Mouse (Mus musculus) neural tube, embryonic 11.5 days (tissue): ENCODE data around the gene Etv1. TPM values are rescaled to one million over a fixed set of nuclear protein-coding genes. Genes with fewer than 3 reads are reported as not detected.
A peak's percentile ranks its signal among the peaks of the same experiment; 100 is the strongest.
"Not testable (repeated sequence)": the region's sequence is repeated elsewhere in the genome, so short reads cannot be mapped to it uniquely, and the experiment has no call there.

Source experiments
- ATAC-seq: fragments of 200-750 bp; cut with Nextera tagmentation; 2 replicates; pipeline ENCODE4 v1.8.0; 2017; ENCODE audit warnings: moderate number of reproducible peaks, mild to moderate bottlenecking, moderate TSS enrichment, moderate library complexity; ENCODE audit not compliant: insufficient read depth, low FRiP score, low TSS enrichment
- DNase-seq: peaks from one replicate; pipeline ENCODE4 v3.0.0-alpha.2; 2015; ENCODE audit warnings: low spot score
- H3K27ac ChIP-seq: fragments of 300-500 bp; sonication (generic); 2 replicates; pipeline ENCODE4 v1.5.1; 2014; ENCODE audit warnings: low read depth, mild to moderate bottlenecking, low read length
- H3K27me3 ChIP-seq: fragments of 300-500 bp; sonication (generic); 2 replicates; pipeline ENCODE4 v1.6.1; 2014; ENCODE audit warnings: mild to moderate bottlenecking, low read length, mixed read lengths; ENCODE audit not compliant: control insufficient read depth, insufficient read depth
- H3K36me3 ChIP-seq: fragments of 300-500 bp; sonication (generic); 2 replicates; pipeline ENCODE4 v1.6.1; 2014; ENCODE audit warnings: mild to moderate bottlenecking, low read length, moderate library complexity, mixed read lengths; ENCODE audit not compliant: control insufficient read depth, insufficient read depth
- H3K4me1 ChIP-seq: fragments of 300-500 bp; sonication (generic); 2 replicates; pipeline ENCODE4 v1.6.1; 2014; ENCODE audit warnings: low read length, mixed read lengths; ENCODE audit not compliant: control insufficient read depth, insufficient read depth
- H3K4me2 ChIP-seq: fragments of 300-500 bp; sonication (generic); 2 replicates; pipeline ENCODE4 v1.6.1; 2014; ENCODE audit warnings: low read depth, mild to moderate bottlenecking, moderate library complexity
- H3K4me3 ChIP-seq: fragments of 300-500 bp; sonication (generic); 2 replicates; pipeline ENCODE4 v1.5.1; 2014; ENCODE audit warnings: low read depth, low read length
- H3K9ac ChIP-seq: fragments of 300-500 bp; sonication (generic); 2 replicates; pipeline ENCODE4 v1.6.1; 2014; ENCODE audit warnings: mild to moderate bottlenecking, low read length
- H3K9me3 ChIP-seq: fragments of 300-500 bp; sonication (generic); 2 replicates; pipeline ENCODE4 v1.6.1; 2016; ENCODE audit warnings: low read length; ENCODE audit not compliant: control insufficient read depth
- WGBS: fragments of 180-500 bp; shearing (Covaris S2); extraction: QIAGEN DNeasy Blood & Tissue Kit; methylation state at CpG from one replicate; pipeline ENCODE4 v1.1.7; 2014; 5-methylcytosine and 5-hydroxymethylcytosine counted together
- polyA plus RNA-seq: library from polyadenylated mRNA; unstranded; fragments of >200 nt; fragmentation: Nextera tagmentation; extraction: Ambion mirVana; gene quantifications from 2 replicates; pipeline ENCODE4 v1.2.1, GENCODE M21; 2014

The Etv1 gene
- polyA plus RNA-seq, 1 experiment from 2014 or later, result 17.3 TPM

DNA sequence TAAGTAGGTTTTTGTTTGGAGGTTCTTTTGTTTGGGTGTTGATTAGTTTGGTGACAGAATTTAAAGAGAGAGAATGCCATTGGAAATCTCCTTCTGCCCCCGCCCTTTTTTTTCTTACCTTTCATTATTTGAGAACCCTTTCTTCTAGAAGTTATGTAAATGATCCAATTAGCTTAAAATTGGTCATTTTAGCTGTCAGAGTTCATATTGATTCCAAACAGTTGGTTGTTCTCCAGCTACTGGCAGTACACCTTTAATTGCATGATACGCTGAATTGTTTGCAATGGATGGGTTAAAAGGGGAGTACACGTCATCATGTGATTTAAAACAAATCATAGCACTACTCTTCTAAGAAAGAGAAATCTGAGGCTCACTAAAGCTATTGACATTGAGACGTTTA lies 55.4 kb downstream of the Etv1 start:
- H3K9ac ChIP-seq, result no peak overlapping the region
- no peak overlapping the region for H3K27ac ChIP-seq
- no peaks in the 10 kb centered on the region for H3K9me3 ChIP-seq
- no peaks in the 10 kb centered on the region for H3K4me1 ChIP-seq
- ATAC-seq, result no peak
- H3K4me3 ChIP-seq, result no peak overlapping the region
- H3K36me3 ChIP-seq, result no peaks in the 10 kb centered on the region
- no peak for DNase-seq
- no peaks in the 10 kb centered on the region for H3K27me3 ChIP-seq
- WGBS, result 87% methylated on average over 4 of the region's 4 CpGs
- H3K4me2 ChIP-seq, result no peak overlapping the region

DNA sequence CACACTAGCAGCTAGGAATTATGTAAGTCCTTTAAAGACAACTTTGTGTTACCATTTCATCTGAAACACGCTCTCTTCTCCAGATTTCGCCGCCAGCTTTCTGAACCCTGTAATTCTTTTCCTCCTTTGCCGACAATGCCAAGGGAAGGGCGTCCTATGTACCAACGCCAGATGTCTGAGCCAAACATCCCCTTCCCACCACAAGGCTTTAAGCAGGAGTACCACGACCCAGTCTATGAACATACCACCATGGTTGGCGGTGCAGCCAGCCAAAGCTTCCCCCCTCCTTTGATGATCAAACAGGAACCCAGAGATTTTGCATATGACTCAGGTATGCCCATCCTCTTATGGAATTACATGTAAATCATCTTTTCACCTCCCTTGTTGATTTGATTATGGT lies 55.8 kb downstream of the Etv1 start:
- H3K27me3 ChIP-seq, result not testable (repeated sequence)
- WGBS, result 85% methylated on average over 4 of the region's 8 CpGs

DNA sequence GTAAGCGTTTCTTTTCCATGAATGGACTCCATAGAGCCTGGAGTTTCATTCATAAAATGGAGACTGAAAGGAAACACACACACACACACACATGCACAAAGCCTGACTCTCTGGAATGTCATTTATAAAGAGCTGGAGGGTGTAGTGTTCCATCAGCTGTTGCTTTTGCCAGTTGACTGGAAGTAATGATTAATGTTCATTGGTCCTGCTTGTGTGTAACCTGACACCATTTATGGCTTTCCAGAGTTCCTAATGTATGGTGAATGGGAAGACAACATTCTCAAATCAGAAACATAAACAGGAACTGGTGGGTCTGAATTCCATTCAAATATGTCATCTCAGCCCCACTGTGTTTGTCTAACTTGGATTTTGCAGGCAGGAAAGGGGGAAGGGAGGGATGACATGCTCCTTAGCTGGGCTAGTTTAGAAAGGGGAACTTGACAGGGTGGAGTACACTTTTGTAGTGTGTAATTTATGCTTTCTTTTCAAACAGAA lies 64.7 kb downstream of the Etv1 start:
- Histone ChIP-seq H3K4me1 (peaks cover 9% of the 10 kb centered on the region; the same call in 1 of the 2 replicates), H3K4me2 (no peak overlapping the region), H3K9ac (no peak overlapping the region), H3K9me3 (no peaks in the 10 kb centered on the region), H3K27me3 (no peaks in the 10 kb centered on the region), H3K4me3 (no peak overlapping the region), H3K27ac (no peak overlapping the region), H3K36me3 (no peaks in the 10 kb centered on the region)
- 6% methylated on average over 1 of the region's 1 CpGs for WGBS
- DNase-seq (peak; percentile 62), ATAC-seq (peak; percentile 90)

More for the DNA sequence above, 55.8 kb downstream of the Etv1 start:
- H3K36me3 ChIP-seq, H3K4me3 ChIP-seq, DNase-seq, H3K9ac ChIP-seq, H3K4me2 ChIP-seq, ATAC-seq, H3K4me1 ChIP-seq, H3K9me3 ChIP-seq, H3K27ac ChIP-seq: not testable (repeated sequence)

DNA sequence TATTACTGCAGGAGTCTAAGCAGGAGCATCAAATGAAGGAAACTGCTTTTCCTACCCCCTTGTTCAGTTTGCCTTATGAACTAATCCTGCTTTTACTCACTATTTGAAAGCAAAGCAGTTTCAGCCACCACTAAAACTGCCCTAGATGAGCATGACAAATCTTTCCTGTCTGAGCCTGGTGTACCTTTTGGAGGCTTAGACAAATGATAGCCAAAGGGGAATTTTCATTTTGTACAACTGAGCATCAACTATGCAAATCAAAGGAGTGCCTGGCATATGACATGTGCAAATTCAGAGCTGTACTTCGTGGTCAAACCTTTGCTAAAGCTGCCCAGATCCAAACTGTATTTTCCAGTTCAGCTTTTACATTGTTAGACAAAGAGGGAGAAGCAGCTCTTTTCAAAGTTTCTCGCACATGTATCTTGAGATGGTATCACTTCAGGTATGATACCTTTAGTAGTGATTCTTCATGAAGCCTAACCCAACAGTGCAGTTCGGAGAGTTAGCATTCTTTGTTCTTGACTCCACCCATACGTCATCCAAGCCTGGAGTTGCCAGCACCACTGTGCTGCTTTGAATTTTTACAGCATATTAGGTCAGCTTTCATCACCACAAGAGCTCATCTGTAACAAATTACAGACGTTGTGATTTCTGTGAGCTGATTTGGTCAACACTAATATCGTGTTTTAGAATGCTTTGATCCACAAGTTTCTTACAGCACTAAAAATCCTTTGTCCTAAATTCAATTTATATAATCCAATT lies 68.5 kb downstream of the Etv1 start:
- WGBS, result 82% methylated on average over 6 of the region's 6 CpGs
- ATAC-seq (no peak), DNase-seq (no peak)

DNA sequence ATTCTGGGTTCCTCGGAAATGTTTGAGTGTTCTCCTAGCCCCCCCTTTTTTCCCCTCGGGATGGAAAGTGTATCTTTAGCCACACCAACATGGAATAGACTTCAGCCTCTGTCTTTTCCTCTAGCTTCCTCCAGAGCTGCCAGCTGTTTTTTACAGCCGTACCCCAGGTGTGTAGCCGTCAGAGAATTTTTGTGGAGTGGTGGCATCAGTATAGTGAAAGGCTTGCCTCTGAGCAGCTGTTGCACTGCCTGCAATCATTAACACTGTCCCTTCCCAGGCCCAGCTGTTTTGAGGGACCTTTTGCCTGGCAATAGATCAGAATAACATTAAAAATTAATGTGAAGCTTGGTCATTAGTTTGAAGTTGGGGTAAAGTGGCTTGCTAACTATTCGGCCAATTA lies 70.8 kb downstream of the Etv1 start:
- no peak overlapping the region for H3K4me2 ChIP-seq
- H3K9ac ChIP-seq, result no peak overlapping the region
- H3K36me3 ChIP-seq, result no peaks in the 10 kb centered on the region
- H3K4me3 ChIP-seq, result no peak overlapping the region
- no peak for DNase-seq
- 70% methylated on average over 5 of the region's 5 CpGs for WGBS
- H3K4me1 ChIP-seq, result no peaks in the 10 kb centered on the region
- no peak for ATAC-seq
- H3K9me3 ChIP-seq, result no peaks in the 10 kb centered on the region
- no peaks in the 10 kb centered on the region for H3K27me3 ChIP-seq
- no peak overlapping the region for H3K27ac ChIP-seq

More for the DNA sequence above, 68.5 kb downstream of the Etv1 start:
- H3K27ac ChIP-seq, result no peak overlapping the region
- no peaks in the 10 kb centered on the region for H3K36me3 ChIP-seq
- peaks cover 9% of the 10 kb centered on the region; the same call in 1 of the 2 replicates for H3K4me1 ChIP-seq
- no peak overlapping the region for H3K9ac ChIP-seq
- H3K27me3 ChIP-seq, result no peaks in the 10 kb centered on the region
- no peak overlapping the region for H3K4me2 ChIP-seq
- H3K4me3 ChIP-seq, result no peak overlapping the region
- H3K9me3 ChIP-seq, result no peaks in the 10 kb centered on the region

DNA sequence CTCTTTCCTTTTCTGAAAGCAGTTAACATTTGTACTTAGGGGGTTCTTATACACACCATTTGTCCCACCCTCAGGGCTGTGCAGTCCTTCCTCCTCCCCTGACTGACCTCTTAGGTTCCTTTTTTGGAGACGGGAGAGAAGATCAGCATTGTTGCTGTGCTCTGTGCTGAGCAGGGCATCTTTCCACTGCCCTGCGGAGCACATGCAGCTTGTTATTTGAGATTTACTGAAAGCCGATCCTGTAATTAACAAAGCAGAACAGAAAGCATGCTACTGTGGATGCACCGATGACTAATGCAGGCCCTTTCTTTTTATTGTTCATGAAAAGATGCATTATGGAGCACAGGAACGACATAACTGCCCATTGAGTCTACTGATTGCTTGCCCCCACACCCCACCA lies 75.1 kb downstream of the Etv1 start:
- H3K4me2 ChIP-seq, result no peak overlapping the region
- H3K9me3 ChIP-seq, result no peaks in the 10 kb centered on the region
- H3K27ac ChIP-seq, result no peak overlapping the region
- H3K9ac ChIP-seq, result no peak overlapping the region
- WGBS, result 45% methylated on average over 5 of the region's 5 CpGs
- no peak for DNase-seq
- H3K4me3 ChIP-seq, result no peak overlapping the region
- H3K36me3 ChIP-seq, result no peaks in the 10 kb centered on the region
- no peak for ATAC-seq
- no peaks in the 10 kb centered on the region for H3K4me1 ChIP-seq
- no peaks in the 10 kb centered on the region for H3K27me3 ChIP-seq

DNA sequence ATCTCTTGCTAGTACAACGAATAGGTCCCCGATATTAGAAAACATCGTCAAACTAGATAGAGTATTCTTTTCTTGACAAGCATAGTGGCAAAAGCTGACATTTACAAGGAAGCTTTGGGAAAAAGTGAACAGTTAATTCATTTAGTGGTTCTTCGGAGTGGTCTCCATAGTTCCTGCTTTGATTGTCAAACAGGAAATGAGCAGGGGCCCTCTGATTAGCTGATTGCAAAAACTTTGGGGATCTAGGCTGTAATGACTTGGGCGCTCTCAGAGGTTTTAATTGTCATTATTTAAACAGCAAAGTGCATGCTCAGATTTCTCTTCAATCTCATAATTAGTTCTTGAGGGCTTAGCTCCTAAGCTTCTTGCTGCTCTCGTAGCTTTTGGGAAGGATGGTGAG lies 75.6 kb downstream of the Etv1 start:
- Histone ChIP-seq H3K27ac (no peak overlapping the region), H3K36me3 (no peaks in the 10 kb centered on the region), H3K4me2 (no peak overlapping the region), H3K4me3 (no peak overlapping the region), H3K4me1 (no peaks in the 10 kb centered on the region), H3K9me3 (no peaks in the 10 kb centered on the region), H3K27me3 (no peaks in the 10 kb centered on the region), H3K9ac (no peak overlapping the region)
- DNase-seq (no peak), ATAC-seq (no peak)
- WGBS, result 84% methylated on average over 6 of the region's 6 CpGs

DNA sequence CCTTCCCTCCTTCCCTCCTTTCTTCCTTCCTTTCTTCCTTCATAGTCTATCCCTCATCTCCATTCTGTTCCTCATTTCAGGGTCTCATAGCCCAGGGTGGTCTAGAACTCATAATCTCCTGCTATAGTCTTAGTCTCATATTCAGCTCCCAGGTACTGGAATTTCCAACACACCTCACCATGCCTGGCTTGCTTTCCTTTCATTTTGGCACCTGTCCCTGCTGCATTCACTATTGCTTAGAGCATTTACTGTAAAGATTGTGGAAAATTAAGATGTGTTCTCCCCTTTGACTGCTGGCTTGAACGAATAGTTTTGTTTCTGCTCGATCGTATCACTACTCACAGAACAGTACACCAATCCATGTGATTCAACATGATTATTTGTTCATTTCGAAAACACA lies 80.5 kb downstream of the Etv1 start:
- DNase-seq, result no peak
- 93% methylated on average over 4 of the region's 4 CpGs for WGBS
- no peak overlapping the region for H3K27ac ChIP-seq

More for the DNA sequence above, 80.5 kb downstream of the Etv1 start:
- no peaks in the 10 kb centered on the region for H3K9me3 ChIP-seq
- H3K36me3 ChIP-seq, result no peaks in the 10 kb centered on the region
- no peak overlapping the region for H3K4me3 ChIP-seq
- H3K9ac ChIP-seq, result no peak overlapping the region
- no peaks in the 10 kb centered on the region for H3K4me1 ChIP-seq
- no peak for ATAC-seq
- no peak overlapping the region for H3K4me2 ChIP-seq
- H3K27me3 ChIP-seq, result no peaks in the 10 kb centered on the region
